Mouse (Mus musculus) hindbrain, embryonic 11.5 days (tissue): Measurements from ENCODE around the gene Katnal1. TPM values are rescaled to one million over a fixed set of nuclear protein-coding genes. Genes with fewer than 3 reads are reported as not detected.

Source experiments
- ATAC-seq: fragments of 200-750 bp; cut with Nextera tagmentation; 2 replicates; pipeline ENCODE4 v1.8.0; 2017; ENCODE audit warnings: mild to moderate bottlenecking, moderate TSS enrichment, moderate library complexity; ENCODE audit not compliant: low FRiP score
- DNase-seq: peaks from one replicate; pipeline ENCODE4 v3.0.0-alpha.2; 2015; ENCODE audit warnings: low spot score
- H3K27ac ChIP-seq: fragments of 300-500 bp; sonication (generic); 2 replicates; pipeline ENCODE4 v1.5.1; 2014; ENCODE audit warnings: mild to moderate bottlenecking, low read depth, low read length
- H3K27me3 ChIP-seq: fragments of 300-500 bp; sonication (generic); 2 replicates; pipeline ENCODE4 v1.6.1; 2014; ENCODE audit warnings: mild to moderate bottlenecking, low read length, moderate library complexity, mixed read lengths; ENCODE audit not compliant: control insufficient read depth, insufficient read depth
- H3K36me3 ChIP-seq: fragments of 300-500 bp; sonication (generic); 2 replicates; pipeline ENCODE4 v1.6.1; 2014; ENCODE audit warnings: mild to moderate bottlenecking, low read length, moderate library complexity, mixed read lengths; ENCODE audit not compliant: control insufficient read depth, insufficient read depth
- H3K4me1 ChIP-seq: fragments of 300-500 bp; sonication (generic); replicated peaks from 2 replicates; pipeline ENCODE4 v1.6.1; 2014; ENCODE audit warnings: low read length, mixed read lengths; ENCODE audit not compliant: control insufficient read depth, insufficient read depth
- H3K4me2 ChIP-seq: fragments of 300-500 bp; sonication (generic); replicated peaks from 2 replicates; pipeline ENCODE4 v1.6.1; 2014; ENCODE audit warnings: mild to moderate bottlenecking, low read depth, low read length
- H3K4me3 ChIP-seq: fragments of 300-500 bp; sonication (generic); 2 replicates; pipeline ENCODE4 v1.5.1; 2014; ENCODE audit warnings: low read depth, low read length
- H3K9ac ChIP-seq: fragments of 300-500 bp; sonication (generic); 2 replicates; pipeline ENCODE4 v1.6.1; 2014; ENCODE audit warnings: low read depth, low read length
- H3K9me3 ChIP-seq: fragments of 300-500 bp; sonication (generic); 2 replicates; pipeline ENCODE4 v1.6.1; 2016; ENCODE audit warnings: low read length; ENCODE audit not compliant: control insufficient read depth
- WGBS: fragments of 180-500 bp; shearing (Covaris S2); extraction: QIAGEN DNeasy Blood & Tissue Kit; methylation state at CpG from one replicate; pipeline ENCODE4 v1.1.7; 2014; 5-methylcytosine and 5-hydroxymethylcytosine counted together
- polyA plus RNA-seq: library from polyadenylated mRNA; unstranded; fragments of >200 nt; fragmentation: Nextera tagmentation; extraction: Ambion mirVana; gene quantifications from 2 replicates; pipeline ENCODE4 v1.2.1, GENCODE M21; 2014

The Katnal1 gene
- polyA plus RNA-seq, 1 experiment from 2014 or later, result 32.1 TPM

- Histone ChIP-seq H3K36me3 (no peaks in the 10 kb centered on the region), H3K4me3 (no peak overlapping the region), H3K27me3 (no peaks in the 10 kb centered on the region), H3K9ac (no peak overlapping the region), H3K4me2 (no peak overlapping the region), H3K27ac (no peak overlapping the region), H3K4me1 (peaks cover 9% of the 10 kb centered on the region; the same call in 1 of the 2 replicates), H3K9me3 (no peaks in the 10 kb centered on the region)
- ATAC-seq (no peak), DNase-seq (peak; percentile 13)
- 33% methylated on average over 6 of the region's 6 CpGs for WGBS
Observed at GRCm38 (mm10) chr5:148909402-148909801, 19.7 kb downstream of the Katnal1 start.

DNA sequence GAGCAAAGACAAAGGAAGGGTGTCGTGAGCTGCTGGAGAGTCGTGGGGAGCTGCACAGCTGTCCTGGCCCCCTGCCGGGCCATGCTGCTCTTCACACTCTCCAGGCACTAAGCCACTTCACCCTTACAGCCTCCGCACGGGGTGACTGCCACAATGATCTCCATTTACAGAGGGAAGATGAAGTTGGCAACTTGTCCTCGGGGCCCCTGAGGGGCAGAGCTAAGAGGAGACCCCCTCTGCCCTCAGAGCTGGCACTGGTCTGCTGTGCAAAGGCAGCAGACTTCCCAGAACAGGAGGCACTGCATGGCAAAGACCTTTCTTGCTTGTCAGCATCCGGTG, 20.1 kb downstream of the Katnal1 start:
- ATAC-seq (peak; percentile 57), DNase-seq (peak; percentile 57)
- WGBS, result 21% methylated on average over 7 of the region's 7 CpGs
- Histone ChIP-seq H3K4me2 (no peak overlapping the region), H3K9me3 (no peaks in the 10 kb centered on the region), H3K36me3 (no peaks in the 10 kb centered on the region), H3K9ac (no peak overlapping the region), H3K27ac (peak overlapping the region; percentile 27; the same call in 1 of the 2 replicates), H3K27me3 (no peaks in the 10 kb centered on the region), H3K4me1 (peaks cover 9% of the 10 kb centered on the region; the same call in 1 of the 2 replicates), H3K4me3 (no peak overlapping the region)

DNA sequence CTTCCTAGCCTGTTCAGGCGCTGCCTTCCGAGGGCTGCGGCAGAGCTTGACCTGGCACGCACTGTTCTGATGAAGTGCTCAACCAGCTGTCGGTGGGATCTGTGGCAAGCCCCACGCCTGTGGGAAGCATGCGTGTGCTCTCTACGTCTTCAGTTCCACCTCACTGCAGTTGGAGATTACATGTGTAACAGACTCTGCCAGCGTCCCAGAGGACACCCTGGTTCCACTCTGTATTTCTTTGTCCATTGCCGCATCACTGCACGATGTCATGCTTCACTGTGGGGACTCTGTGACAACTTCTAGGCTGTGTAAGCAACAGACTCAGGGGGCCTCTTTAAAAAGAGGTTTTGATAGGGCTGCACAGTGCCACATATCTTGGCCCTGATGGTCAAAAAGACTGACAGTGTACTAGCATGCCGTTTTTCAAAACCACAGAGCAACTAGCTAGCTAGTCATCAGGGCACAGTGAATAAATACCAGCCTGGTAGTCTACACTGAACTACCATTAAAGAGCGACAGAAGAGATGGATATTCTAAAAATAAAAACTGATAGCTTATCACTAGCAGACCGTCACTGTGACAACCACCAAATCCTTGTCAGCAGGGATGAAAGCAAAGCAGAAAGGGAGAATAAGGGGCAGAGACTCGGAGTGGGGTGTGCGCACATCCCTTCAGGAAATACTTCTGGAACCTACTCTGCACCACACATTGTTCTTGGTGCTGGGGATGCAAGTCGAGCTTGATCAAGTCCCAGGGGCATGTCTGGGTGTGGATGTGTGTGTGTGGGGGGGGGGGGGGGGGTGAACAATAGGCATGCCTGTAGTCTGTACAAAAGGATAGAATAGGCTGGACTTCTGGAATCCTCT, 20.7 kb downstream of the Katnal1 start:
- H3K4me1 ChIP-seq, result peaks cover 9% of the 10 kb centered on the region; the same call in 1 of the 2 replicates
- H3K4me3 ChIP-seq, result no peak overlapping the region
- H3K4me2 ChIP-seq, result no peak overlapping the region
- no peaks in the 10 kb centered on the region for H3K9me3 ChIP-seq
- H3K9ac ChIP-seq, result no peak overlapping the region
- DNase-seq (peak; percentile 44), ATAC-seq (peak; percentile 58)
- H3K27ac ChIP-seq, result peak overlapping the region; percentile 27
- H3K27me3 ChIP-seq, result no peaks in the 10 kb centered on the region
- 62% methylated on average over 17 of the region's 17 CpGs for WGBS
- no peaks in the 10 kb centered on the region for H3K36me3 ChIP-seq

DNA sequence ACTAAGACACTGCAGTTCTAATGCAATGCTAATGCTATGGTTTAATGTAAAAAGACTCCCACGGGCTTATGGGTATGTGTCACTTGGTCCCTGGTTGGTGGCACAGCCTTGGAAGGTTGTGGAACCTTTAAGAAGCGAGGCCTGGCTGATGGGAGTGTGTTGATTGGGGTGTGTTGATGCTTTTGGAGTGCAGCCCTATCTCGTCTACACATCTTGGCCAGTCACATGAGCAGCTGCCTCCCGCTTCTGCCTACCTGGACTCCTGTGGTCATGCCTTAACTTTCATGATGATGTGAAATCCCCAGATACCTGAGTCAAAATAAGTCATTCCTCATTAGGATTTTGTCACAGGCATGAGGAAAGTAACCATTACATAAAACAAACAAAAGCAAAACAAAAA, 22.8 kb downstream of the Katnal1 start:
- Histone ChIP-seq H3K27ac (no peak overlapping the region), H3K9me3 (no peaks in the 10 kb centered on the region), H3K4me1 (peaks cover 9% of the 10 kb centered on the region; the same call in 1 of the 2 replicates), H3K4me2 (no peak overlapping the region), H3K4me3 (no peak overlapping the region), H3K9ac (no peak overlapping the region), H3K36me3 (no peaks in the 10 kb centered on the region), H3K27me3 (no peaks in the 10 kb centered on the region)
- DNase-seq, result no peak
- ATAC-seq, result no peak
- 84% methylated on average over 4 of the region's 4 CpGs for WGBS

- Histone ChIP-seq H3K9ac (no peak overlapping the region), H3K4me2 (no peak overlapping the region), H3K36me3 (no peaks in the 10 kb centered on the region), H3K27ac (no peak overlapping the region), H3K4me1 (peaks cover 9% of the 10 kb centered on the region; the same call in 1 of the 2 replicates), H3K9me3 (no peaks in the 10 kb centered on the region), H3K27me3 (no peaks in the 10 kb centered on the region), H3K4me3 (no peak overlapping the region)
- 80% methylated on average over 6 of the region's 6 CpGs for WGBS
- ATAC-seq (no peak), DNase-seq (peak; percentile 41)
Observed at GRCm38 (mm10) chr5:148904846-148905245, 24.3 kb downstream of the Katnal1 start.

GRCm38 (mm10) chr5:148899361-148899760, 29.8 kb downstream of the Katnal1 start:
- Histone ChIP-seq H3K4me3 (no peak overlapping the region), H3K4me2 (no peak overlapping the region), H3K27ac (no peak overlapping the region), H3K36me3 (no peaks in the 10 kb centered on the region), H3K9me3 (no peaks in the 10 kb centered on the region), H3K27me3 (no peaks in the 10 kb centered on the region), H3K4me1 (no peaks in the 10 kb centered on the region), H3K9ac (no peak overlapping the region)
- DNase-seq, result no peak
- 93% methylated on average over 7 of the region's 7 CpGs for WGBS
- no peak for ATAC-seq

GRCm38 (mm10) chr5:148897941-148898417, 31.1 kb downstream of the Katnal1 start:
- H3K4me3 ChIP-seq, result no peak overlapping the region
- H3K27ac ChIP-seq, result no peak overlapping the region
- H3K9me3 ChIP-seq, result no peaks in the 10 kb centered on the region
- H3K27me3 ChIP-seq, result no peaks in the 10 kb centered on the region
- no peak overlapping the region for H3K9ac ChIP-seq
- H3K4me1 ChIP-seq, result no peaks in the 10 kb centered on the region
- ATAC-seq (no peak), DNase-seq (no peak)
- 0 out of 2 replicates have a peak, but pooled peaks cover under 1% of the 10 kb centered on the region for H3K36me3 ChIP-seq
- no peak overlapping the region for H3K4me2 ChIP-seq
- 85% methylated on average over 12 of the region's 12 CpGs for WGBS

- Histone ChIP-seq H3K9ac (no peak overlapping the region), H3K9me3 (no peaks in the 10 kb centered on the region), H3K4me1 (no peaks in the 10 kb centered on the region), H3K27me3 (no peaks in the 10 kb centered on the region), H3K4me3 (no peak overlapping the region), H3K27ac (no peak overlapping the region), H3K4me2 (no peak overlapping the region), H3K36me3 (0 out of 2 replicates have a peak, but pooled peaks cover 4% of the 10 kb centered on the region)
- ATAC-seq (no peak), DNase-seq (no peak)
- WGBS, result 78% methylated on average over 14 of the region's 14 CpGs
Observed at GRCm38 (mm10) chr5:148897069-148897702, 31.9 kb downstream of the Katnal1 start.
